Mouse (Mus musculus): Measurements from ENCODE around the gene Hist2h3c1. TPM values are rescaled to one million over a fixed set of nuclear protein-coding genes. Genes with fewer than 3 reads are reported as not detected.

Hist2h3c1 gene
- polyA plus RNA-seq, 1 experiment = not detected

DNA sequence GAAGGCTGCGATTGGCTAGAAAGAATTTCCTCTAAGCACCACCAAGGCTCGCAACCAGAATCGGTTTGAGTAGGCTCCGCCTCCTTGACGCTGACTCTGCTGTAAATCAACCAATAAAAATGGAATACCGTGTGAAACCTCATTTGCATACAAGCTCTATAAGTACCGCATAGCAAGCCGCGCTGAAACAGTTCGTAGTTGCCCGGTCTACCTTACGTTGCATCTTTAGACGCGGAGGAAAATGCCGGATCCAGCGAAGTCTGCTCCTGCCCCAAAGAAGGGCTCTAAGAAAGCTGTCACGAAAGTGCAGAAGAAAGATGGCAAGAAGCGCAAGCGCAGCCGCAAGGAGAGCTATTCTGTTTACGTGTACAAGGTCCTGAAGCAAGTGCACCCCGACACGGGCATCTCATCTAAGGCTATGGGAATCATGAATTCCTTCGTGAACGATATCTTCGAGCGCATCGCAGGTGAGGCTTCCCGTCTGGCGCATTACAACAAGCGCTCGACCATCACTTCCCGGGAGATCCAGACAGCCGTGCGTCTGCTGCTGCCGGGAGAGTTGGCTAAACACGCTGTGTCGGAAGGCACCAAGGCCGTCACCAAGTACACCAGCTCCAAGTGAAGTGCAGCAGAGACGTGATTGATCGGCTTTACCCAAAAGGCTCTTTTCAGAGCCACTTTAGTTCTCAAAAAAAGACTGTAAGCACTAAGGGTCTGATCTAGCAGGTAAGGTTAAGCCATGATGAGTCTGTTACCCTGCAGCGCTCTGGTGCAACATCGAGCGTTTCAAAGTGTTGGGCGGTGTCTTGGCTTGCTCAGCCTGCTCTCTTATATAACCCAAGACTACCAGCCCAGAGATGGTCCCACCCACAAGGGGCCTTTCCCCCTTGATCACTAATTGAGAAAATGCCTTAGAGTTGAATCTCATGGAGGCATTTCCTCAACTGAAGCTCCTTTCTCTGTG lies 23.3 kb downstream of the Hist2h3c1 start, which contains the start of gene Hist2h2bb:
TSS of gene Hist2h2bb (plus strand) at position 242 of the 964 bp plus-strand sequence.
- DNase-seq = peak; percentile 88
- no peaks in the 10 kb centered on the region for H3K36me3 ChIP-seq (ENCODE audit: control insufficient read depth, insufficient read depth, low read length)
- TF ChIP-seq POLR2A (IDR thresholded peaks at IDR 0.05; ENCODE audit: control insufficient read depth, extremely low read depth, insufficient read depth, low read length, poor library complexity) = peak; percentile 99
- no peak for TF ChIP-seq CTCF (IDR thresholded peaks at IDR 0.05; ENCODE audit: borderline replicate concordance, control insufficient read depth, extremely low read depth, insufficient read depth, low read length, poor library complexity)
- H3K4me3 ChIP-seq (ENCODE audit: control insufficient read depth, insufficient read depth, low read length) = peak within 1 kb of the TSS; percentile 62
- H3K27me3 ChIP-seq (ENCODE audit: control insufficient read depth, insufficient read depth, low read length) = no peaks in the 10 kb centered on the region
- H3K4me1 ChIP-seq (replicated peaks; ENCODE audit: control insufficient read depth, insufficient read depth, low read length) = peaks cover 14% of the 10 kb centered on the region
- peak within 1 kb of the TSS; percentile 97 for H3K27ac ChIP-seq (ENCODE audit: control insufficient read depth, insufficient read depth, low read length)
- WGBS = under 1% methylated on average over 45 of the region's 45 CpGs

DNA sequence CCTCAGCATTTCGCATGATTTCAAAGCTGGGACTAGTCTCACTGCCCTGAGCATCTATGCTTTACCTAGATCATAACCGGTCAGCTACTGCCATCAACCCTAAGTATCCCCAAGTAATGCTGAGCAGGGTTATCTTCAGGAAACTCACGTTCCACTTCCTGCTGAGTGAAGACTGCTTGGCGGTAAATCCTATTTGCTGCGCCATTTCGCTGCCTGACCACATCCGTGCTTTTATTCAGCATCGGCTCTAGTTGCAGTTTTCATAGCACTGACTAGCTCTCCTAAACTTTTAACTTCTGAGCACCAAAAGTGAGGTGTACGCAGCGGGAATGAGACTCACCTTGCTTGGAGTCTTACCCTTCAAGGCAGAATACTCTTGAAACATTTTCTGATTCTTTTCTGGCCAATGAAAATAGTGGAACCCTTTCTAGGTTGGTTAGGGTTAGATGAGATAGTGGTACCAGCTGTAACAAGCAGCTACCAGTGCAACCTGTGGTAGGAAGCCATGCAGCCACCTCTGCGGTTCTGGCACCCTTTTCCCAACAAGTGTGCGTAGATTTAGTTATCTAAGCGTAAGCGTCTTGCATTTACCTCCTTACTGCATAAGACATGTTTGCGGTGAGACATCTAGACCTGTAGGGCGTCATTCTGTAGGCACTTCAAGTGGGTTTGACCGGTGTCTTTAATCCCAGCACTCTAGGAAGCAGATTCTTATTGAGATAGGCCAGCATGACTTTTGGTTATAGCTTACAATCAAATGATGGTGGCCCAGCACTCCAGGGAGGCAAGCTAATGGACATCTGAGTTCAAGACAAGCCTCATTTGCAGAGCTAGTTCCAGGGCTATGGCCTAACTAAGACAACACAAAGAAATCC lies 27.3 kb downstream of the Hist2h3c1 start:
- Histone ChIP-seq H3K4me3 (ENCODE audit: control insufficient read depth, insufficient read depth, low read length) (no peak overlapping the region), H3K27ac (ENCODE audit: control insufficient read depth, insufficient read depth, low read length) (peak overlapping the region; percentile 74), H3K4me1 (replicated peaks; ENCODE audit: control insufficient read depth, insufficient read depth, low read length) (peaks cover 16% of the 10 kb centered on the region), H3K36me3 (ENCODE audit: control insufficient read depth, insufficient read depth, low read length) (no peaks in the 10 kb centered on the region), H3K27me3 (ENCODE audit: control insufficient read depth, insufficient read depth, low read length) (no peaks in the 10 kb centered on the region)
- TF ChIP-seq CTCF (IDR thresholded peaks at IDR 0.05; ENCODE audit: borderline replicate concordance, control insufficient read depth, extremely low read depth, insufficient read depth, low read length, poor library complexity) (no peak), POLR2A (IDR thresholded peaks at IDR 0.05; ENCODE audit: control insufficient read depth, extremely low read depth, insufficient read depth, low read length, poor library complexity) (no peak)
- WGBS = 35% methylated on average over 17 of the region's 17 CpGs
- DNase-seq = peak; percentile 58

DNA sequence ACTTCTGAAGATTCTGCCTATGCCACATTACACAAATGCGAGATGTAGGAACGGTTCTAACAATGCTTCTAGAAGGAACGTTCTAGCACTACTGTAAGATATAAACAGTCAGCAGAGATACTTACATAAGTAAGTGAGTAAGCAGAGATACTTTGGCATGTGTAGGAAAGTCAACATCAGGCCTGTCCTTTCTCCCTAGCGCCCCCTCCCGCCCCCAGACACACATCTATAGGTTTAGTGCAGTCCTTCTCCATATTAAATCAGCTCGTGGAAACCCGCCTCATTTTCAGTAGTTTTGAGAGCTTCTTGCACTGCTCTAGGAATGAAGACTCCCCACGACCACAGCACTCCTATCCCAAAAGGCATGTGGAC lies 30.9 kb downstream of the Hist2h3c1 start:
- WGBS = 18% methylated on average over 8 of the region's 8 CpGs
- Histone ChIP-seq H3K36me3 (ENCODE audit: control insufficient read depth, insufficient read depth, low read length) (no peaks in the 10 kb centered on the region), H3K27me3 (ENCODE audit: control insufficient read depth, insufficient read depth, low read length) (no peaks in the 10 kb centered on the region), H3K4me3 (ENCODE audit: control insufficient read depth, insufficient read depth, low read length) (peak overlapping the region; percentile 64), H3K4me1 (replicated peaks; ENCODE audit: control insufficient read depth, insufficient read depth, low read length) (peaks cover 13% of the 10 kb centered on the region), H3K27ac (ENCODE audit: control insufficient read depth, insufficient read depth, low read length) (peak overlapping the region; percentile 64)
- no peak for TF ChIP-seq CTCF (IDR thresholded peaks at IDR 0.05; ENCODE audit: borderline replicate concordance, control insufficient read depth, extremely low read depth, insufficient read depth, low read length, poor library complexity)
- TF ChIP-seq POLR2A (IDR thresholded peaks at IDR 0.05; ENCODE audit: control insufficient read depth, extremely low read depth, insufficient read depth, low read length, poor library complexity) = no peak
- peak; percentile 85 for DNase-seq

DNA sequence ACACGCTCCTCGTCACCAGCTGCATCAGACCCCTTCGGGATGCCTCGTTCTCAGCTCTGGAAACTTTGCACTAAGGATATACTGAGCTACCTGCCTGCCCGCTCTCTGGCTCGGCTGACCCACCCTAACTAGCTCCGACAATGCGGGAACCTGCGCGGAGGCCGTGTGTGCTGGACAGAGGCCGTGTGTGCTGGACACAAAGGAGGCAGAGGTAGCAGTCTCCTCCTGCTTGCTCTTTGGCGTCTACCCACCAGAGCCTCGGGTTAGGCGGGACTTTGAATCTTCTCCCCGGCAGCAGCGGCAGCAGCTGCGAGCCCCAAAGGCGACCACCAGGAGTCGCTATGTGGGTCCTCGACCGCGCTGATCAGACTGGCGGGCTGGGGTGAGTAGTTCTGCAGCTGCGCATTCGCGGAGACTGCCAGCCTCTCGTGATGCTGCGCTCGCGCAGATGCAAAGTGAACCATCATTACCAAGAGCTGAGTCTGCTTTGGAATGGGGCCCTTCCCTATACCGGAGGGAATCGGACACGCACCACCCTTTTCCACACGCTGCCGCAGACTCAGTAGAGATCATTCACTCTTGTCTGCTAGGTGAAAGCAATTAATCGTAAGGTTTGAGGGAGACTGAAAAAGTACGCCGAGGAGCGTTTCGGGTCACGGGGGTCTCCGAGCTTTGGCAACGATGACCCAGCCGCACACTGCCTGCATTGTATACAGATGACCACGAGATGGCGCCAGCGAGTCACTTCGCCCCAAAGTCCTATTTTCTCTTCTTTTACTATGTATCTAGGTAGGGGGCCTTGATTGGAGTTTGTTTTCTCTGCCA lies 31.5 kb downstream of the Hist2h3c1 start:
- no peaks in the 10 kb centered on the region for H3K36me3 ChIP-seq (ENCODE audit: control insufficient read depth, insufficient read depth, low read length)
- peaks cover 13% of the 10 kb centered on the region for H3K4me1 ChIP-seq (replicated peaks; ENCODE audit: control insufficient read depth, insufficient read depth, low read length)
- DNase-seq = peak; percentile 94
- H3K27ac ChIP-seq (ENCODE audit: control insufficient read depth, insufficient read depth, low read length) = peak overlapping the region; percentile 76
- TF ChIP-seq POLR2A (IDR thresholded peaks at IDR 0.05; ENCODE audit: control insufficient read depth, extremely low read depth, insufficient read depth, low read length, poor library complexity) (peak; percentile 61; the same call in 1 of the 2 replicates), CTCF (IDR thresholded peaks at IDR 0.05; ENCODE audit: borderline replicate concordance, control insufficient read depth, extremely low read depth, insufficient read depth, low read length, poor library complexity) (peak; percentile 84)
- under 1% methylated on average over 49 of the region's 49 CpGs for WGBS
- no peaks in the 10 kb centered on the region for H3K27me3 ChIP-seq (ENCODE audit: control insufficient read depth, insufficient read depth, low read length)
- H3K4me3 ChIP-seq (ENCODE audit: control insufficient read depth, insufficient read depth, low read length) = peak overlapping the region; percentile 64

DNA sequence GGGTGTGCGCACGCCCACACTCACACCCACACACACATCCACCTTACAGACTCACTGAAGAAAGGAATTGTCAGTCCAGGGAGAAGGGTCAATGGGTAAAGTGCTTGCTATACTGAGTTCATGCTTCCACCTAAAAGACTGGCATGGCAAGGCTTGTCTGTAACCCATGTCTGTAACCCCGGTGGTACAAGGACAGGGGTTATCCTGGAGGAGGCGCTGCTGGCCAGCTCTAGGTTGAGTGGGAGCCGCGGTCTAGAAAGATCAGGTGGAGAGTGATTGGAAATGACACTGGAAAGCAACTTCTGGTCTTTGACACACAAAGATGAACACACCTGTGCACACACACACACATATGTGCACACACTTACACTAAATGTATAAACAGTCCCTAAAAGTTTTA lies 34.2 kb downstream of the Hist2h3c1 start:
- WGBS = 86% methylated on average over 6 of the region's 6 CpGs
- H3K36me3 ChIP-seq (ENCODE audit: control insufficient read depth, insufficient read depth, low read length) = no peaks in the 10 kb centered on the region
- no peak for TF ChIP-seq POLR2A (IDR thresholded peaks at IDR 0.05; ENCODE audit: control insufficient read depth, extremely low read depth, insufficient read depth, low read length, poor library complexity)
- TF ChIP-seq CTCF (IDR thresholded peaks at IDR 0.05; ENCODE audit: borderline replicate concordance, control insufficient read depth, extremely low read depth, insufficient read depth, low read length, poor library complexity) = no peak
- H3K27ac ChIP-seq (ENCODE audit: control insufficient read depth, insufficient read depth, low read length) = no peak overlapping the region
- no peak for DNase-seq
- H3K4me3 ChIP-seq (ENCODE audit: control insufficient read depth, insufficient read depth, low read length) = no peak overlapping the region
- H3K4me1 ChIP-seq (replicated peaks; ENCODE audit: control insufficient read depth, insufficient read depth, low read length) = peaks cover 5% of the 10 kb centered on the region
- H3K27me3 ChIP-seq (ENCODE audit: control insufficient read depth, insufficient read depth, low read length) = no peaks in the 10 kb centered on the region

Data from thymus, adult 2 months (tissue).